Mouse (Mus musculus) retina, adult 2 months (tissue): Measurements from ENCODE around the gene Arhgef17.

Source experiments
- DNase-seq: peaks from one replicate; pipeline ENCODE4 v3.0.0-alpha.2; 2012; ENCODE audit warnings: low read depth, low spot score

Gene Arhgef17

GRCm38 (mm10) chr7:100911791-100912190 is 20.1 kb downstream of the Arhgef17 start:
- no peak for DNase-seq

- no peak for DNase-seq
Observed at GRCm38 (mm10) chr7:100911246-100911770, 20.6 kb downstream of the Arhgef17 start.

- no peak for DNase-seq
Observed at GRCm38 (mm10) chr7:100908567-100908966, 23.3 kb downstream of the Arhgef17 start.

GRCm38 (mm10) chr7:100908061-100908460 is 23.8 kb downstream of the Arhgef17 start:
- no peak for DNase-seq

- no peak for DNase-seq
Observed at GRCm38 (mm10) chr7:100907231-100907630, 24.7 kb downstream of the Arhgef17 start.

GRCm38 (mm10) chr7:100906029-100906789 is 25.7 kb downstream of the Arhgef17 start:
- DNase-seq: no peak

GRCm38 (mm10) chr7:100905037-100905436 is 26.9 kb downstream of the Arhgef17 start:
- no peak for DNase-seq

GRCm38 (mm10) chr7:100904612-100905011 is 27.3 kb downstream of the Arhgef17 start:
- no peak for DNase-seq

GRCm38 (mm10) chr7:100902451-100903137 is 29.3 kb downstream of the Arhgef17 start:
- no peak for DNase-seq

GRCm38 (mm10) chr7:100897828-100898227 is 34.1 kb downstream of the Arhgef17 start:
- no peak for DNase-seq

- no peak for DNase-seq
Observed at GRCm38 (mm10) chr7:100894833-100895226, 37.1 kb downstream of the Arhgef17 start.

GRCm38 (mm10) chr7:100894057-100894832 is 37.7 kb downstream of the Arhgef17 start:
- DNase-seq: no peak

- no peak for DNase-seq
Observed at GRCm38 (mm10) chr7:100893249-100894056, 38.5 kb downstream of the Arhgef17 start.

- DNase-seq: no peak
Observed at GRCm38 (mm10) chr7:100886535-100886934, 45.4 kb downstream of the Arhgef17 start.

- DNase-seq: no peak
Observed at GRCm38 (mm10) chr7:100884460-100884859, 47.4 kb downstream of the Arhgef17 start.

- no peak for DNase-seq
Observed at GRCm38 (mm10) chr7:100881950-100882349, 50.0 kb downstream of the Arhgef17 start.

- DNase-seq: no peak
Observed at GRCm38 (mm10) chr7:100881531-100881930, 50.4 kb downstream of the Arhgef17 start.

GRCm38 (mm10) chr7:100879595-100879994 is 52.3 kb downstream of the Arhgef17 start:
- DNase-seq: no peak

GRCm38 (mm10) chr7:100876771-100877170 is 55.1 kb downstream of the Arhgef17 start:
- DNase-seq: no peak

GRCm38 (mm10) chr7:100876293-100876692 is 55.6 kb downstream of the Arhgef17 start:
- no peak for DNase-seq

GRCm38 (mm10) chr7:100875822-100876221 is 56.1 kb downstream of the Arhgef17 start:
- DNase-seq: no peak
